Mouse (Mus musculus): Measurements from ENCODE around the gene Tcf7l2.

Gene Tcf7l2

GRCm38 (mm10) chr19:55902573-55903385 lies 161.2 kb downstream of the Tcf7l2 start:
- no peak for DNase-seq (ENCODE audit: extremely low spot score, low spot score)

GRCm38 (mm10) chr19:55909039-55909438 lies 167.4 kb downstream of the Tcf7l2 start:
- no peak for DNase-seq (ENCODE audit: extremely low spot score, low spot score)

GRCm38 (mm10) chr19:55911941-55912340 lies 170.3 kb downstream of the Tcf7l2 start:
- no peak for DNase-seq (ENCODE audit: extremely low spot score, low spot score)

- DNase-seq (ENCODE audit: extremely low spot score, low spot score): no peak
Observed at GRCm38 (mm10) chr19:55912813-55913212, 171.2 kb downstream of the Tcf7l2 start.

GRCm38 (mm10) chr19:55913585-55913984 lies 172.0 kb downstream of the Tcf7l2 start:
- no peak for DNase-seq (ENCODE audit: extremely low spot score, low spot score)

GRCm38 (mm10) chr19:55914614-55915211 lies 173.1 kb downstream of the Tcf7l2 start:
- DNase-seq (ENCODE audit: extremely low spot score, low spot score): no peak

- DNase-seq (ENCODE audit: extremely low spot score, low spot score): no peak
Observed at GRCm38 (mm10) chr19:55915506-55915905, 173.9 kb downstream of the Tcf7l2 start.

GRCm38 (mm10) chr19:55916211-55916610 lies 174.6 kb downstream of the Tcf7l2 start:
- DNase-seq (ENCODE audit: extremely low spot score, low spot score): no peak

GRCm38 (mm10) chr19:55923789-55924426 lies 182.3 kb downstream of the Tcf7l2 start:
- DNase-seq (ENCODE audit: extremely low spot score, low spot score): no peak

GRCm38 (mm10) chr19:55924800-55925199 lies 183.2 kb downstream of the Tcf7l2 start:
- DNase-seq (ENCODE audit: extremely low spot score, low spot score): no peak

- no peak for DNase-seq (ENCODE audit: extremely low spot score, low spot score)
Observed at GRCm38 (mm10) chr19:55925425-55925803, 183.8 kb downstream of the Tcf7l2 start.

- DNase-seq (ENCODE audit: extremely low spot score, low spot score): no peak
Observed at GRCm38 (mm10) chr19:55925804-55926521, 184.3 kb downstream of the Tcf7l2 start.

- DNase-seq (ENCODE audit: extremely low spot score, low spot score): no peak
Observed at GRCm38 (mm10) chr19:55926858-55927673, 185.4 kb downstream of the Tcf7l2 start.

GRCm38 (mm10) chr19:55927674-55928061 lies 186.0 kb downstream of the Tcf7l2 start:
- DNase-seq (ENCODE audit: extremely low spot score, low spot score): no peak

- DNase-seq (ENCODE audit: extremely low spot score, low spot score): no peak
Observed at GRCm38 (mm10) chr19:55928674-55929073, 187.1 kb downstream of the Tcf7l2 start.

- no peak for DNase-seq (ENCODE audit: extremely low spot score, low spot score)
Observed at GRCm38 (mm10) chr19:55931642-55932041, 190.0 kb downstream of the Tcf7l2 start.

GRCm38 (mm10) chr19:55933947-55934729 lies 192.5 kb downstream of the Tcf7l2 start:
- DNase-seq (ENCODE audit: extremely low spot score, low spot score): no peak

GRCm38 (mm10) chr19:55934730-55935003 lies 193.0 kb downstream of the Tcf7l2 start:
- no peak for DNase-seq (ENCODE audit: extremely low spot score, low spot score)

- DNase-seq (ENCODE audit: extremely low spot score, low spot score): no peak
Observed at GRCm38 (mm10) chr19:55937026-55937425, 195.4 kb downstream of the Tcf7l2 start.

GRCm38 (mm10) chr19:55938254-55939046 lies 196.8 kb downstream of the Tcf7l2 start:
- DNase-seq (ENCODE audit: extremely low spot score, low spot score): no peak

Data from neural tube, embryonic 10.5 days (tissue).